Mouse (Mus musculus): ENCODE data around the gene Pex14. TPM values are rescaled to one million over a fixed set of nuclear protein-coding genes. Genes with fewer than 3 reads are reported as not detected.

Pex14 gene
- polyA plus RNA-seq, 1 experiment from 2014 or later, result 46.1 TPM

GRCm38 (mm10) chr4:149047360-149047759 lies 52.3 kb downstream of the Pex14 start:
- peaks cover 29% of the 10 kb centered on the region for H3K27me3 ChIP-seq
- no peak for ATAC-seq
- H3K27ac ChIP-seq, result no peak overlapping the region
- H3K9me3 ChIP-seq (replicated peaks), result no peaks in the 10 kb centered on the region
- H3K4me2 ChIP-seq, result no peak overlapping the region
- no peak overlapping the region for H3K9ac ChIP-seq
- no peaks in the 10 kb centered on the region for H3K36me3 ChIP-seq (ENCODE audit: poor library complexity, severe bottlenecking)
- no peak overlapping the region for H3K4me3 ChIP-seq
- 13% methylated on average over 10 of the region's 10 CpGs for WGBS
- peaks cover 33% of the 10 kb centered on the region for H3K4me1 ChIP-seq

GRCm38 (mm10) chr4:149045885-149046284 lies 53.8 kb downstream of the Pex14 start:
- Histone ChIP-seq H3K4me1 (peaks cover 33% of the 10 kb centered on the region), H3K27me3 (peaks cover 27% of the 10 kb centered on the region), H3K36me3 (ENCODE audit: poor library complexity, severe bottlenecking) (no peaks in the 10 kb centered on the region), H3K9ac (no peak overlapping the region), H3K27ac (no peak overlapping the region), H3K4me2 (no peak overlapping the region), H3K4me3 (no peak overlapping the region), H3K9me3 (replicated peaks) (no peaks in the 10 kb centered on the region)
- ATAC-seq, result no peak
- WGBS, result 67% methylated on average over 5 of the region's 5 CpGs

DNA sequence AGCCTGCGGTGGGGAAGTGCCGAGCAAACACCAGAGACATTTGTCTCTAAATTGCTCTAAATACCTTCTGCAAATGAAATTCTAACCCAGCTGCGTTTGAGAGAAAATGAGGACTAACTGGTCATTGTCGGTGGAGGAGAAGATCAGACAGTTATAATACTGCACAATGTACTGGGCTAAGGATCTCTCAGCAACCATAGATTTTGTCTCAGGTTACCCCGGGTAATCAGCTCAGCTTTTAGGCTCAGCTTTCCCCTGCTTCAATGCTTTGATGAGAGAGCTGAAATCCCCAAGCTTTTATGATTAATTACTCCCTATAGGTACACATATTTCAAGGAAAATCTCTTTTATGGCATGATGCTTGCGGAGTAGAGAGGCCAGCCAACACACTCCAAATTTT lies 59.4 kb downstream of the Pex14 start:
- H3K4me3 ChIP-seq, result no peak overlapping the region
- H3K9ac ChIP-seq, result no peak overlapping the region
- H3K9me3 ChIP-seq (replicated peaks), result no peaks in the 10 kb centered on the region
- no peak overlapping the region for H3K4me2 ChIP-seq
- no peaks in the 10 kb centered on the region for H3K36me3 ChIP-seq (ENCODE audit: poor library complexity, severe bottlenecking)
- H3K4me1 ChIP-seq, result peaks cover 26% of the 10 kb centered on the region
- H3K27ac ChIP-seq, result no peak overlapping the region
- H3K27me3 ChIP-seq, result no peaks in the 10 kb centered on the region
- 39% methylated on average over 6 of the region's 6 CpGs for WGBS
- ATAC-seq, result no peak

DNA sequence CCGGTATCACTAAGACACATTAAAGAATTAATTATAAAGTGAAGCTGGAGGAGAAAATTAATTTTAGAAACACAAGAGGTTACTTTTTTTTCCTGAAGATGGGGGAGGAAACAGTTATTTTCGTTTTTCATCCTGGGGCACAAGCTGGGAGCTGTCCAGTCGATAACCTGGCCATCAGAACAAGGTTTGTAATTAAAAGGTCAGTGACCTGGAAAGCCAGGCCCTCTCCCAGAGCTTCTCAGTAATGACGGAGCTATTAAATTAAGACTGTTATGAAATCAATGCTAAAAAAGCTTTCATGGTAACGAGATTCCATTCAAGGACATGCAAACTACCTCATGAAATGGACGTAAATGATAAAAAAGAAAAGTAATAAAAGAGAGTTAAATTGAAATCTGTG lies 62.0 kb downstream of the Pex14 start:
- peaks cover 26% of the 10 kb centered on the region for H3K4me1 ChIP-seq
- H3K9me3 ChIP-seq (replicated peaks), result no peaks in the 10 kb centered on the region
- H3K27me3 ChIP-seq, result no peaks in the 10 kb centered on the region
- H3K4me3 ChIP-seq, result no peak overlapping the region
- no peak overlapping the region for H3K27ac ChIP-seq
- no peaks in the 10 kb centered on the region for H3K36me3 ChIP-seq (ENCODE audit: poor library complexity, severe bottlenecking)
- H3K9ac ChIP-seq, result no peak overlapping the region
- ATAC-seq, result no peak
- H3K4me2 ChIP-seq, result no peak overlapping the region
- WGBS, result 41% methylated on average over 6 of the region's 6 CpGs

GRCm38 (mm10) chr4:149036592-149036991 lies 63.1 kb downstream of the Pex14 start:
- Histone ChIP-seq H3K9me3 (replicated peaks) (no peaks in the 10 kb centered on the region), H3K4me1 (peaks cover 26% of the 10 kb centered on the region), H3K27me3 (no peaks in the 10 kb centered on the region), H3K27ac (no peak overlapping the region; the same call in 1 of the 2 replicates), H3K9ac (no peak overlapping the region), H3K4me2 (no peak overlapping the region), H3K4me3 (no peak overlapping the region), H3K36me3 (ENCODE audit: poor library complexity, severe bottlenecking) (no peaks in the 10 kb centered on the region)
- ATAC-seq, result no peak
- WGBS, result 42% methylated on average over 9 of the region's 9 CpGs

- H3K36me3 ChIP-seq (ENCODE audit: poor library complexity, severe bottlenecking), result no peaks in the 10 kb centered on the region
Measured at GRCm38 (mm10) chr4:149031507-149031906, 68.2 kb downstream of the Pex14 start.

DNA sequence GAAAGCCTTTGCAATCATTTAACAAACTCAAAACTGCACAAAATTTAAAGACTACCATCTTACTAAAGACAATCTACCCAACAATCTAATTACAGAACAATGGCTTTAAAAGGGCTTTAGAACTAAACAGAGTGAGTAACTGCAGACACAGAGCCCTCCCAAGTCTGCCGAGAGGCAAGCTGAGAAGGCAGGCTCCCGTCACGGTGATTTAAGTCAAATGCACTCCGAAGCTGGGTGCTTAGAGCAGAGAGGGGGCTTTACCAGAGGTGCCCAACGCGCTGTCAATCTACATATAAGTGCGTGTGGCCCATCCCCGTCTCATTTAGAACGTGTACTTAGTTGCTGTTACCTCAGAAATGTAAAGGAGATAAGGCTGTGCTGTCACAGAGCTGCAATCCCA lies 72.1 kb downstream of the Pex14 start:
- H3K4me2 ChIP-seq, result no peak overlapping the region
- H3K4me1 ChIP-seq, result peaks cover 20% of the 10 kb centered on the region
- no peak for ATAC-seq
- no peaks in the 10 kb centered on the region for H3K27me3 ChIP-seq
- H3K4me3 ChIP-seq, result no peak overlapping the region
- H3K36me3 ChIP-seq (ENCODE audit: poor library complexity, severe bottlenecking), result no peaks in the 10 kb centered on the region
- no peak overlapping the region; the same call in 1 of the 2 replicates for H3K27ac ChIP-seq
- H3K9me3 ChIP-seq (replicated peaks), result no peaks in the 10 kb centered on the region
- 58% methylated on average over 9 of the region's 9 CpGs for WGBS
- H3K9ac ChIP-seq, result no peak overlapping the region

More at GRCm38 (mm10) chr4:149031507-149031906, 68.2 kb downstream of the Pex14 start:
- Histone ChIP-seq H3K27me3 (no peaks in the 10 kb centered on the region), H3K9ac (no peak overlapping the region), H3K27ac (no peak overlapping the region), H3K4me2 (no peak overlapping the region), H3K9me3 (replicated peaks) (no peaks in the 10 kb centered on the region), H3K4me1 (peaks cover 14% of the 10 kb centered on the region), H3K4me3 (no peak overlapping the region)
- 82% methylated on average over 4 of the region's 4 CpGs for WGBS
- no peak for ATAC-seq

DNA sequence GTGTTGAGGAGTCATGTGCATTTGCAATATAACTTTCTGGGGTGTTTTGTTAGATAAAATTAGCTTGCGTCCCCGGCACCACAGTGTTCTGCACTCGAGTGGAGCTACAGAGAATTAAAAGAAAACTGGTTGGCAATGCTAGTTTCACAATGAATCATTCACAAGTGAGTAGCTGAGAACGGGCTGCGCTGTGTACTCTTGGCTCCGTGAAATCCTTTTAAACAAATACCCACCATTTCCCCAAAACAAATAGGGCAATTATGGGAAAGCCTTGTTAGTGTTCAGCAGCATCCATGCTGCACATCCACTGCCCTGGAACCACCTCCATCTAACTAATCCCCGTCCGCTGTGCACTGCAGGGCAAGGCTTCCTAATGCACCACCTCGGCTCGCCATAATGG lies 74.4 kb downstream of the Pex14 start:
- Histone ChIP-seq H3K27ac (no peak overlapping the region), H3K4me3 (no peak overlapping the region), H3K9me3 (replicated peaks) (no peaks in the 10 kb centered on the region), H3K4me2 (no peak overlapping the region; the same call in 1 of the 2 replicates), H3K9ac (no peak overlapping the region; the same call in 1 of the 2 replicates), H3K4me1 (peaks cover 20% of the 10 kb centered on the region), H3K27me3 (no peaks in the 10 kb centered on the region), H3K36me3 (ENCODE audit: poor library complexity, severe bottlenecking) (no peaks in the 10 kb centered on the region)
- ATAC-seq, result no peak
- 26% methylated on average over 10 of the region's 10 CpGs for WGBS

- Histone ChIP-seq H3K27me3 (no peaks in the 10 kb centered on the region), H3K9me3 (replicated peaks) (no peaks in the 10 kb centered on the region), H3K4me3 (no peak overlapping the region), H3K4me2 (no peak overlapping the region), H3K36me3 (ENCODE audit: poor library complexity, severe bottlenecking) (no peaks in the 10 kb centered on the region), H3K9ac (no peak overlapping the region), H3K4me1 (peaks cover 13% of the 10 kb centered on the region), H3K27ac (no peak overlapping the region)
- ATAC-seq, result no peak
Measured at GRCm38 (mm10) chr4:149021021-149021420, 78.7 kb downstream of the Pex14 start.

DNA sequence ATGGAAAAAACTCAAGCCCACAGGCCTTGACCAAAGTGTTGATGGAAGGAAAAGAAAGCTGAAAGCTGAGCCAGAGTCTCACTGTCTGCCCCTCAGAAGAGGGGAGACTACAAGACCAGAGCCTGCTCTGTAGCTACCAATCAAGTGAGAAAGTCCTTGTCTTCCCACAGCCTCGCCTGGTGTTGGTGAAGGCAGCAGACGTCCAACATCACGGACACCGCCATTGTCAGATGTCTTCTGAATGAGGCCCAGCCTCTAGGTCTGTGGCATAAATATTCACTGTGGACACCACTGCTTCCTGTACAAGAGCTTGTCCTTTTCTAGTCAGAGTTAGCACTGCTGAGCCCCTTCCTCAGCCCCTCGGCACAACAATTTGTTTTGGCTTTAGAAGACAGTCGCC lies 80.2 kb downstream of the Pex14 start:
- ATAC-seq, result no peak
- Histone ChIP-seq H3K4me3 (no peak overlapping the region), H3K9me3 (replicated peaks) (no peaks in the 10 kb centered on the region), H3K27me3 (no peaks in the 10 kb centered on the region), H3K27ac (no peak overlapping the region), H3K9ac (no peak overlapping the region), H3K4me1 (no peaks in the 10 kb centered on the region), H3K4me2 (no peak overlapping the region), H3K36me3 (ENCODE audit: poor library complexity, severe bottlenecking) (no peaks in the 10 kb centered on the region)
- WGBS, result 85% methylated on average over 6 of the region's 6 CpGs

DNA sequence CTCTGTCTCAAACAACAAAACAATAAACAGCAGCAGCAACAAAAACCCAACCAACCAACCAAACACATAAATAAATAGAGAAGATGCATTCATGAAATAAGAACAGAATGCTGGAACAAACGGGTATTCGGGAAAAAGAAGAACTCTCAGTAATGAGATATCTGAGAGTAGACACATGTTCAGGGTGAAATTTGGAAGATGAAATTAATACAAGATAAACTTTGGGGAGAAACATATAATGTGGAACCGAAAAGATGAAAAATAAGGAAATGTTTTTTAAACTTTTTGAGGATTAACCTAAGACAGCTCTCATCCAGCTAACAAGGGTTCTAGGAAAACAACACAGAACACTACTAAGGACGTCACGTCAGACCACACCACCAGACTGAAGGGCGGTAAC lies 92.9 kb downstream of the Pex14 start:
- no peak overlapping the region for H3K4me3 ChIP-seq
- no peak overlapping the region for H3K27ac ChIP-seq
- no peak for ATAC-seq
- no peaks in the 10 kb centered on the region for H3K9me3 ChIP-seq (replicated peaks)
- no peak overlapping the region for H3K4me2 ChIP-seq
- no peaks in the 10 kb centered on the region for H3K27me3 ChIP-seq
- no peak overlapping the region for H3K9ac ChIP-seq
- no peaks in the 10 kb centered on the region for H3K36me3 ChIP-seq (ENCODE audit: poor library complexity, severe bottlenecking)
- 93% methylated on average over 6 of the region's 6 CpGs for WGBS
- no peaks in the 10 kb centered on the region for H3K4me1 ChIP-seq

GRCm38 (mm10) chr4:149006107-149006506 lies 93.6 kb downstream of the Pex14 start:
- no peaks in the 10 kb centered on the region for H3K27me3 ChIP-seq
- no peak for ATAC-seq
- 96% methylated on average over 3 of the region's 3 CpGs for WGBS
- H3K4me3 ChIP-seq, result no peak overlapping the region
- no peak overlapping the region for H3K27ac ChIP-seq
- no peak overlapping the region for H3K4me2 ChIP-seq
- no peaks in the 10 kb centered on the region for H3K9me3 ChIP-seq (replicated peaks)
- no peak overlapping the region for H3K9ac ChIP-seq
- H3K4me1 ChIP-seq, result no peaks in the 10 kb centered on the region
- H3K36me3 ChIP-seq (ENCODE audit: poor library complexity, severe bottlenecking), result no peaks in the 10 kb centered on the region

- Histone ChIP-seq H3K4me3 (no peak overlapping the region), H3K4me2 (no peak overlapping the region), H3K9ac (no peak overlapping the region), H3K36me3 (ENCODE audit: poor library complexity, severe bottlenecking) (no peaks in the 10 kb centered on the region), H3K27me3 (no peaks in the 10 kb centered on the region), H3K9me3 (replicated peaks) (no peaks in the 10 kb centered on the region), H3K4me1 (no peaks in the 10 kb centered on the region), H3K27ac (no peak overlapping the region)
- WGBS, result 93% methylated on average over 11 of the region's 11 CpGs
- ATAC-seq, result no peak
Measured at GRCm38 (mm10) chr4:149002441-149003093, 97.1 kb downstream of the Pex14 start.
